Mouse (Mus musculus): Measurements from ENCODE around the gene Rad51d.

DNA sequence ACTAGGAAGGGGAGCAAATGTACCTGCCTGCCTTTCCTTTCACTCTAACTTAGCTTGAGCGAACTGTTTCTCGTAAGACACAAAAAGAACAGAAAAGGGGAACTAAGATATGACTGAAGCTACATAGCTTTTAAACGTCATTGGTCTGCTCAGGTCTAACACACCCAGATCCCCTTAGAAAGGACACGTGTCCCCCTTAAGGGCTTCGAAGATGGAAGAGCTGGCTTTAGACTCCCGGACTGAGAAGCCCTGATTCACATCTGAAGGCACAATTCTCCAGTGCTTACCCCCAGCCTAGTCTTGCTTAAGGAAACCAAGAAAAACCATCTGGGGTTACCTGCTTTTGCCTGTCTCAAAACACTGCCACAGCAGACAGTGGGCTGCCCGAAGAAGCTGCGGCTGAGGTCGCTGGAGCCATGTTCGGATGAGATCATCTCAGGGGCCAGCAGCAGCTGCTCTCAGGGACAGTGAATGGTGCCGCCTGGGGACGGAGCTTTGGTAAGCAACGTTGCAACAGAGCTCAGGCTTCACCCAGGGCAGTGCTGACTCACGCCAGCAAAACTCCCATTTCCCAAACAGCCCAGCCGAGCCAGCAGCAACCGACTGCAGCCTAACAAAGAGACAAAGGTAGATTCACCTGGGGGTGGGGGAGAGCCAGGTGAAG lies 44.9 kb downstream of the Rad51d start:
- TF ChIP-seq CTCF (IDR thresholded peaks at IDR 0.05) (peak; percentile 57), EP300 (IDR thresholded peaks at IDR 0.05) (no peak)

All from lung, postnatal 0 days (tissue).